Mouse (Mus musculus): ENCODE measurements around the gene Tomm40. TPM values are rescaled to one million over a fixed set of nuclear protein-coding genes. Genes with fewer than 3 reads are reported as not detected.
A peak's percentile ranks its signal among the peaks of the same experiment; 100 is the strongest.

Tomm40 gene
- total and polyA plus RNA-seq, 2 experiments from 2014 or later, result 133 to 161 TPM

GRCm38 (mm10) chr7:19755851-19756786 is 40.9 kb upstream of the Tomm40 start:
- no peaks in the 10 kb centered on the region for H3K9me3 ChIP-seq (ENCODE audit: low read length)
- H3K4me1 ChIP-seq (ENCODE audit: insufficient read depth, low read length), result no peaks in the 10 kb centered on the region
- TF ChIP-seq CTCF (IDR thresholded peaks at IDR 0.05), result no peak
- H3K36me3 ChIP-seq (ENCODE audit: insufficient read depth, low read length), result no peaks in the 10 kb centered on the region; the same call in 1 of the 2 replicates
- 0 out of 2 replicates have a peak overlapping the region, but pooled peaks have one; percentile 18 for H3K27ac ChIP-seq (ENCODE audit: low read depth, low read length)
- no peak overlapping the region for H3K4me3 ChIP-seq (ENCODE audit: low read depth, low read length)
- H3K27me3 ChIP-seq (ENCODE audit: insufficient read depth, low read length), result no peaks in the 10 kb centered on the region
- no peak overlapping the region for H3K9ac ChIP-seq (replicated peaks; ENCODE audit: low read length, poor library complexity, severe bottlenecking)
- ATAC-seq (ENCODE audit: low FRiP score) (no peak), DNase-seq (ENCODE audit: low spot score) (no peak)
- 74% methylated on average over 23 of the region's 24 CpGs for WGBS
- H3K4me2 ChIP-seq (ENCODE audit: low read depth, low read length, poor library complexity, severe bottlenecking), result no peak overlapping the region

GRCm38 (mm10) chr7:19755008-19755407 is 39.8 kb upstream of the Tomm40 start:
- Histone ChIP-seq H3K9ac (replicated peaks; ENCODE audit: low read length, poor library complexity, severe bottlenecking) (no peak overlapping the region), H3K27ac (ENCODE audit: low read depth, low read length) (no peak overlapping the region), H3K9me3 (ENCODE audit: low read length) (no peaks in the 10 kb centered on the region), H3K4me2 (ENCODE audit: low read depth, low read length, poor library complexity, severe bottlenecking) (no peak overlapping the region), H3K4me1 (ENCODE audit: insufficient read depth, low read length) (peaks cover 6% of the 10 kb centered on the region; the same call in 1 of the 2 replicates), H3K27me3 (ENCODE audit: insufficient read depth, low read length) (no peaks in the 10 kb centered on the region), H3K36me3 (ENCODE audit: insufficient read depth, low read length) (no peaks in the 10 kb centered on the region; the same call in 1 of the 2 replicates), H3K4me3 (ENCODE audit: low read depth, low read length) (no peak overlapping the region)
- no peak for DNase-seq (ENCODE audit: low spot score)
- TF ChIP-seq CTCF (IDR thresholded peaks at IDR 0.05), result no peak
- ATAC-seq (ENCODE audit: low FRiP score), result no peak
- WGBS, result 83% methylated on average over 2 of the region's 2 CpGs

- peaks cover 6% of the 10 kb centered on the region; the same call in 1 of the 2 replicates for H3K4me1 ChIP-seq (ENCODE audit: insufficient read depth, low read length)
- no peak overlapping the region for H3K27ac ChIP-seq (ENCODE audit: low read depth, low read length)
- DNase-seq (ENCODE audit: low spot score) (no peak), ATAC-seq (ENCODE audit: low FRiP score) (no peak)
- no peak overlapping the region for H3K9ac ChIP-seq (replicated peaks; ENCODE audit: low read length, poor library complexity, severe bottlenecking)
- H3K4me3 ChIP-seq (ENCODE audit: low read depth, low read length), result no peak overlapping the region
- no peaks in the 10 kb centered on the region for H3K36me3 ChIP-seq (ENCODE audit: insufficient read depth, low read length)
- H3K4me2 ChIP-seq (ENCODE audit: low read depth, low read length, poor library complexity, severe bottlenecking), result no peak overlapping the region
- no peak for TF ChIP-seq CTCF (IDR thresholded peaks at IDR 0.05)
- WGBS, result 87% methylated on average over 1 of the region's 1 CpGs
- H3K9me3 ChIP-seq (ENCODE audit: low read length), result no peaks in the 10 kb centered on the region
- no peaks in the 10 kb centered on the region for H3K27me3 ChIP-seq (ENCODE audit: insufficient read depth, low read length)
Measured at GRCm38 (mm10) chr7:19754065-19754464, 38.8 kb upstream of the Tomm40 start.

GRCm38 (mm10) chr7:19753587-19753986 is 38.3 kb upstream of the Tomm40 start:
- H3K4me2 ChIP-seq (ENCODE audit: low read depth, low read length, poor library complexity, severe bottlenecking), result no peak overlapping the region
- ATAC-seq (ENCODE audit: low FRiP score) (no peak), DNase-seq (ENCODE audit: low spot score) (no peak)
- H3K4me3 ChIP-seq (ENCODE audit: low read depth, low read length), result no peak overlapping the region
- no peak overlapping the region for H3K27ac ChIP-seq (ENCODE audit: low read depth, low read length)
- no peaks in the 10 kb centered on the region for H3K27me3 ChIP-seq (ENCODE audit: insufficient read depth, low read length)
- no peaks in the 10 kb centered on the region for H3K9me3 ChIP-seq (ENCODE audit: low read length)
- H3K36me3 ChIP-seq (ENCODE audit: insufficient read depth, low read length), result no peaks in the 10 kb centered on the region
- TF ChIP-seq CTCF (IDR thresholded peaks at IDR 0.05), result no peak
- H3K4me1 ChIP-seq (ENCODE audit: insufficient read depth, low read length), result peaks cover 6% of the 10 kb centered on the region; the same call in 1 of the 2 replicates
- H3K9ac ChIP-seq (replicated peaks; ENCODE audit: low read length, poor library complexity, severe bottlenecking), result no peak overlapping the region
- 82% methylated on average over 7 of the region's 7 CpGs for WGBS

GRCm38 (mm10) chr7:19752652-19753051 is 37.4 kb upstream of the Tomm40 start:
- DNase-seq (ENCODE audit: low spot score), result no peak
- Histone ChIP-seq H3K9ac (replicated peaks; ENCODE audit: low read length, poor library complexity, severe bottlenecking) (no peak overlapping the region), H3K9me3 (ENCODE audit: low read length) (no peaks in the 10 kb centered on the region), H3K27me3 (ENCODE audit: insufficient read depth, low read length) (no peaks in the 10 kb centered on the region), H3K4me2 (ENCODE audit: low read depth, low read length, poor library complexity, severe bottlenecking) (no peak overlapping the region), H3K4me1 (ENCODE audit: insufficient read depth, low read length) (peaks cover 11% of the 10 kb centered on the region), H3K36me3 (ENCODE audit: insufficient read depth, low read length) (no peaks in the 10 kb centered on the region), H3K27ac (ENCODE audit: low read depth, low read length) (no peak overlapping the region), H3K4me3 (ENCODE audit: low read depth, low read length) (no peak overlapping the region)
- no peak for ATAC-seq (ENCODE audit: low FRiP score)
- peak; percentile 56 for TF ChIP-seq CTCF (IDR thresholded peaks at IDR 0.05)
- 71% methylated on average over 8 of the region's 8 CpGs for WGBS

- ATAC-seq (ENCODE audit: low FRiP score), result no peak
- H3K4me2 ChIP-seq (ENCODE audit: low read depth, low read length, poor library complexity, severe bottlenecking), result no peak overlapping the region
- H3K36me3 ChIP-seq (ENCODE audit: insufficient read depth, low read length), result no peaks in the 10 kb centered on the region
- 61% methylated on average over 4 of the region's 4 CpGs for WGBS
- H3K4me1 ChIP-seq (ENCODE audit: insufficient read depth, low read length), result peaks cover 21% of the 10 kb centered on the region
- DNase-seq (ENCODE audit: low spot score), result no peak
- H3K27me3 ChIP-seq (ENCODE audit: insufficient read depth, low read length), result no peaks in the 10 kb centered on the region
- no peak overlapping the region for H3K9ac ChIP-seq (replicated peaks; ENCODE audit: low read length, poor library complexity, severe bottlenecking)
- H3K4me3 ChIP-seq (ENCODE audit: low read depth, low read length), result no peak overlapping the region
- H3K9me3 ChIP-seq (ENCODE audit: low read length), result no peaks in the 10 kb centered on the region
- no peak for TF ChIP-seq CTCF (IDR thresholded peaks at IDR 0.05)
- H3K27ac ChIP-seq (ENCODE audit: low read depth, low read length), result no peak overlapping the region
Measured at GRCm38 (mm10) chr7:19751070-19751383, 35.8 kb upstream of the Tomm40 start.
